Mouse (Mus musculus): ENCODE measurements around the gene Trh. TPM values are rescaled to one million over a fixed set of nuclear protein-coding genes. Genes with fewer than 3 reads are reported as not detected.

The Trh gene
- polyA plus RNA-seq, 1 experiment from 2014 or later, result 4.1 TPM

DNA sequence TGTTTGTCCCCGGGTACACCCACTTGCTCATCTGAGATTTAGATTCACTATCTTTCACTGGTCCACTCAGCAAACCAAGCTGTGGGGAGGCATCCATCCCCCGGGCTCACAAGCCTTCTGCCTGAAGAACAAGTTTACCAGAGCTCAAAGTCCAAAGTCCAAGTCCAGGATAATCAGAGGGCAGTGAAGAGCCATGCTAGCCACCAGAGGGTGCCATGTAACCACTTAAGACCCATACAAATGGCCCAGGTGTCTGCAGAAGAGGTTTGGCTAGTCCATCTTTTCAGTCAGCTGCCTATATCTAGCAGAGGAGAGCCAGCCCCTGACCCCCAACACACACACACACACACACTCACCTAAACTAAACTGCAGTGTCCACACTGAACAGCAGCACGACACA, 25.0 kb downstream of the Trh start:
- H3K27ac ChIP-seq, result no peak overlapping the region
- H3K27me3 ChIP-seq, result peaks cover 3% of the 10 kb centered on the region; the same call in 1 of the 2 replicates
- no peaks in the 10 kb centered on the region for H3K36me3 ChIP-seq (ENCODE audit: poor library complexity, severe bottlenecking)
- WGBS, result 48% methylated on average over 3 of the region's 3 CpGs
- H3K4me2 ChIP-seq, result no peak overlapping the region
- no peak for ATAC-seq
- H3K9me3 ChIP-seq (replicated peaks), result no peaks in the 10 kb centered on the region
- no peak overlapping the region for H3K9ac ChIP-seq
- H3K4me3 ChIP-seq, result no peak overlapping the region
- no peaks in the 10 kb centered on the region for H3K4me1 ChIP-seq

- Histone ChIP-seq H3K4me2 (peak within 1 kb of the TSS; percentile 98), H3K36me3 (ENCODE audit: poor library complexity, severe bottlenecking) (peaks cover 5% of the 10 kb centered on the region), H3K4me3 (peak within 1 kb of the TSS; percentile 95), H3K9me3 (replicated peaks) (no peaks in the 10 kb centered on the region), H3K27ac (peak within 1 kb of the TSS; percentile 67), H3K9ac (peak within 1 kb of the TSS; percentile 86), H3K27me3 (peaks cover 3% of the 10 kb centered on the region; the same call in 1 of the 2 replicates), H3K4me1 (peaks cover 12% of the 10 kb centered on the region)
- peak; percentile 99 for ATAC-seq
- 10% methylated on average over 35 of the region's 35 CpGs for WGBS
These were observed 29.5 kb downstream of the Trh start, which contains the start of gene Rbsn for GRCm38 (mm10) chr6:92214773-92215449. Rbsn (minus strand) TSS chr6:92214925.

GRCm38 (mm10) chr6:92214055-92214772, 30.2 kb downstream of the Trh start:
- Histone ChIP-seq H3K27me3 (peaks cover 3% of the 10 kb centered on the region; the same call in 1 of the 2 replicates), H3K9ac (peak overlapping the region; percentile 86), H3K36me3 (ENCODE audit: poor library complexity, severe bottlenecking) (peaks cover 12% of the 10 kb centered on the region), H3K4me1 (peaks cover 12% of the 10 kb centered on the region), H3K4me2 (peak overlapping the region; percentile 98), H3K27ac (peak overlapping the region; percentile 67), H3K4me3 (peak overlapping the region; percentile 95), H3K9me3 (replicated peaks) (no peaks in the 10 kb centered on the region)
- under 1% methylated on average over 48 of the region's 48 CpGs for WGBS
- ATAC-seq, result peak; percentile 73

DNA sequence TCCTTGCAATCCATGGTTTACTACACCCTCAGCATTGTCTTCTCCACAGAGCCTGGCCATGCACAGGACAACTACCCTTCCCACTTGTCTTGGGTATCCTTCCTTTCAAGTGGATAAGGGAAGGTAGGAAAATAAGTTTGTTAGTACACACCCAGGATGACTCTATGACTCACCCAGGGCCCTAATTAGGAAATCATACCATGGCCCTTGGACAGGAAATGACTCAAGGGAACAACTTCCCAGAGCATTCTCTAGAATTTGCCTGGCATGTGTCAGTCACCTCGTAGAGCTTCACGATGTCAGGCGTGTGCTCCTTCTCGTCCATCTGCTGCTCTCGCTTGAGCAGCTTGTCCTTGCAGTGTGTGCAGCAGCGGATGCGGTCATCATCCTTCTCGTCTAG, 45.0 kb downstream of the Trh start:
- WGBS, result 98% methylated on average over 8 of the region's 8 CpGs
- Histone ChIP-seq H3K4me3 (no peak overlapping the region), H3K27me3 (no peaks in the 10 kb centered on the region), H3K27ac (no peak overlapping the region), H3K9ac (no peak overlapping the region), H3K36me3 (ENCODE audit: poor library complexity, severe bottlenecking) (peaks cover 80% of the 10 kb centered on the region), H3K4me1 (no peaks in the 10 kb centered on the region), H3K4me2 (no peak overlapping the region), H3K9me3 (replicated peaks) (no peaks in the 10 kb centered on the region)
- no peak for ATAC-seq

Other genes starting within 250 kb of the Trh start
- 21.7 and 24.9 TPM in 2 replicates for gene Nr2c2, start 153.3 kb downstream of the Trh start, polyA plus RNA-seq (2015; fragmentation: Nextera tagmentation; extraction: Ambion mirVana)
- 65.7 and 73.5 TPM in 2 replicates for gene Mrps25, start 60.6 kb downstream of the Trh start, polyA plus RNA-seq (2015; fragmentation: Nextera tagmentation; extraction: Ambion mirVana)
- 35.6 and 37.7 TPM in 2 replicates for gene Rbsn, start 29.7 kb downstream of the Trh start, polyA plus RNA-seq (2015; fragmentation: Nextera tagmentation; extraction: Ambion mirVana)